Mouse (Mus musculus): ENCODE data around the gene Chst8. TPM values are rescaled to one million over a fixed set of nuclear protein-coding genes. Genes with fewer than 3 reads are reported as not detected.

The Chst8 gene
- total RNA-seq, 2 experiments from 2014 or later = 20.9 to 22.0 TPM

DNA sequence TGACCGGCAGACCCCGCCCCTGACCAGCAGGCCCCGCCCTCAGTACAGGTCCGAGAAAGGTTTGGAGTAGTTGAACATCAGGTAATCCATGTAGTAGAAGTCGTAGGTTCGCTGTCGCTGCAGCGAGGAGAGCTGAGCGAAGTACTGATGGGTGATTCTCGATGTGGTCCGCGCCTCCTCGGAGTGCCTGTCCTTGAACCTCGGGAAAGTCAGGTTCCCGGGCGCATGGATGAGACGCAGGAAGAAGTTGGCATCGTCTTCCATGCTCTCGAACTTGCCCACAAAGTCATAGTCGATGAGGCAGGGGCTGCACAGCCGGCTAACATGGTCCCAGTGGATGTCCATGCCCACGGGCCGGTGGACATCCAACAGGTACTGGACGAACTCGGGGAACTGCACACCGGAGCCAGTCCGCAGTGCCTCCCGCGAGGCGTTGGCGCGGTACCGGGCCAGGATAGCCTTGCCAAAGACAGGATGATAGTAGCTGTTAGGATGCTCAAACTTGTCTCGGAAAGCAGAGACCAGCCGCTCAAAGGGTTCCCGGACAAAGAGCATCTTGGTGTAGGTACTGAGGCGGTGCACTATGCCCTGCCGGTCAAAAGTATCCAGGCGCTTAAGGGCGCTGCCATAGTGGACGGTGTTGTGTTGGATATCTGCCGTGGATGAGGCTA, 137.3 kb downstream of the Chst8 start:
- Histone ChIP-seq H3K27ac (no peak overlapping the region), H3K4me3 (peak overlapping the region; percentile 44; the same call in 1 of the 2 replicates)
- DNase-seq (ENCODE audit: extremely low spot score in 1 of 2, low spot score in 2 of 2) = no peak
- TF ChIP-seq CTCF (IDR thresholded peaks at IDR 0.05) = no peak
- intact Hi-C loops (cut with DNase I) = loop anchor here (5.0 kb wide), 3 partner anchors 107 to 352 kb away; no protein-coding TSS in a partner anchor

DNA sequence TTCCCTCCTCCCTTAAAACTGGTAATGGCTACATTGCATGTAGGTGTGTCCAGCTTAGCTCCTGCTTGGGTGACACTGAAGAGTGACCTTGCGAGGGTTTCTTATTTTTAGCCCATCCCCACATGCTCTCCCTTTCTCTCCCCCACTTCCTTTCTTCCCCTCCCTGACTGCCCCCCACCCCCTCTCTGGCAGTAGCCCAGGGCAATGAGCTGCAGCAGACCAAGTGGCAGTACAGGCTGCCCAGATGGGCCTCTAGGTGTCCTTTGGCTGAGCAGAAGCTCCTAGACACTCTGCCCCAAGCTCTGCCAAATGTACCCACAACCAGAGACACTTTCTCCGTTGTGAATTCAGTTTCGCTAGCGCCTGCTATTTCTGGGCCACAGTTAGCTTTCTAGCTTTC, 139.6 kb downstream of the Chst8 start:
- H3K27ac ChIP-seq = no peak overlapping the region

DNA sequence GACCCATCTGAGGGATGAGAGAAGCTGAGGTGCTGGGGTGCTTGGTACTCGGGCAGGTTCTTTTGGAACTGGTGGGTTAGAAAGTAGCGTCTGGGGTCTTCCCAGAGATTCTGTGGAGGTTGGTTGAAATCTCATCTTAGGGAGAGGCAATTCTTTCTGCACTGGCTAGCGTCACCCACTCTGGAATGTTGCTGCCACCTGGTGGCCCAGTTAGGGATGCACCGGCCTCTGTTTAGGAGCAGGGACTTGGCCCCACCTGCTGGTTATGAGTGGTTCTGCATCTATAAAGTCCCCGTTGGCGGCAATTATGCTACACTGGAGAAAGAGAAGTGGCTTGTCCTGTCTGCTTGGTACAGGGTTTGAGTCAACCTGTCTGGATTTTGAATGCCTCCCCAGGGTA, 140.6 kb downstream of the Chst8 start:
- H3K27ac ChIP-seq = no peak overlapping the region
- DNase-seq (ENCODE audit: extremely low spot score in 1 of 2, low spot score in 2 of 2) = peak; percentile 86 to 92
- intact Hi-C loops (cut with DNase I) = loop anchor here (1.0 to 5.0 kb wide), 4 partner anchors 179 to 445 kb away; partner anchors contain the start of gene Cebpa
- H3K4me3 ChIP-seq = no peak overlapping the region
- TF ChIP-seq CTCF (IDR thresholded peaks at IDR 0.05) = no peak; the same call in none of the 2 replicates

More for the DNA sequence above, 139.6 kb downstream of the Chst8 start:
- H3K4me3 ChIP-seq = no peak overlapping the region
- intact Hi-C loops (cut with DNase I) = loop anchor here (1.0 to 5.0 kb wide), 4 partner anchors 180 to 444 kb away; partner anchors contain the start of gene Cebpa
- no peak for TF ChIP-seq CTCF (IDR thresholded peaks at IDR 0.05)
- DNase-seq (ENCODE audit: extremely low spot score in 1 of 2, low spot score in 2 of 2) = no peak

DNA sequence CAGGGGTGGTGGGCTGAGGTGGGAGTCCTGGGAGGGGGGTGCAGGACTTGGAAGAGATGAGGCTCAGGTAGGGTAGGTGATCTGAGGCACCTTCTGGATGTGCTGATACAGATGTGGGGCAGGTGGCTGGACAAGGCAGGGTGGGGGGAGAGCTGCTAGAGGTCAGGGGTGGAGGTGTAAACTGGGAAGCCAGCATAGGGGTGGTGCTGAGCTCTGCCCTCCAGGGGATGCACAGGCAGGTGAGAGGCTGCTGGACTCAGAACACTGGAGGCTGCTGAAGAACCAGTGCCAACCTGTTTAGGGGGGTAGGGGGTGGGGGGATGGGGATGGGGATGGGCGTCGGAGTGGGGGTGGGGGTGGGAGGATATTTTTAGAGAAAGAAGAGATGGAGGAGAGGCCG, 141.7 kb downstream of the Chst8 start:
- intact Hi-C loops (cut with DNase I) = loop anchor here (5.0 kb wide), 1 partner anchor 447 kb away; the partner anchor contains the start of gene Cebpa
- no peak overlapping the region for H3K27ac ChIP-seq
- no peak for TF ChIP-seq CTCF (IDR thresholded peaks at IDR 0.05)
- no peak for DNase-seq (ENCODE audit: extremely low spot score in 1 of 2, low spot score in 2 of 2)
- H3K4me3 ChIP-seq = no peak overlapping the region

DNA sequence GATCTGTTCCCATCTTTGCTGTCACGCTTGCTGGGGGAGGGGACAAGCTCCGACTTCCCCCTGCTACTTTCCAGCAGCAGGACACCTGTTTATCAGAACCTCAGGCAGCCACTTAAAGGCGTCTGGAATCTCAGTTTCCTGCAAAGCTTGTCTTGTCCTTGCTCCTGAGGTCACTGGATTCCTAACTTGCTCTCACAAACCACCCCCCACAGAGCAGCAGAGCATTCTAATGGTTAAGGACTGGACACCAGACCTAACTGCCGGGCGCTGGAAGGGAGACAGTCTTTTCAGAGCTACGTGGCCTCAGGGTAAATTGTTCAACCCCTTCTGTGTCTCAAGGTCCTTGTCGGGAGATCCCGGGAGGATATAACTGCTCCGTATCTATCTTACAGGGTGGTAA, 143.2 kb downstream of the Chst8 start:
- intact Hi-C loops (cut with DNase I) = no loop called here
- TF ChIP-seq CTCF (IDR thresholded peaks at IDR 0.05) = no peak
- no peak overlapping the region for H3K4me3 ChIP-seq
- no peak for DNase-seq (ENCODE audit: extremely low spot score in 1 of 2, low spot score in 2 of 2)
- no peak overlapping the region for H3K27ac ChIP-seq

DNA sequence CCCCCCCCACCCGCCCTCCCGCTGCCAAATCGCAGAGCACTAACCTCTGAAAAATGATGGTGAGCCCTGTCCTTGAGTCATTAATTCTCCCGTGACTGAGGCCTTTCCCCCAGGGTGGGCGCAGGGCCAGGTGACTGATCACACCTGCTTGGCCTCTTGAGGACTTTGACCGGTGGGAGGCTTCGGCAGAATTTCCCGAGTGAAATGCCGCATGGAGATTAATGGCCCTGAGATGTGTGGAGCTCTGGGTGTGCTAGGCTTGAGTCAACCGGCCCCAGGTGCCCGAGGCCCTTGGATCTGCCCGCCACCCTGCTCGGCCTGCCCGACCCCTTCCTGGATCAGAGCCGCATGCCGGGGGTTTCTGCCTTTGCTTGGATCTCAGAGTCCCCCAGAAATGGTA, 144.6 kb downstream of the Chst8 start:
- no peak for DNase-seq (ENCODE audit: extremely low spot score in 1 of 2, low spot score in 2 of 2)
- Histone ChIP-seq H3K4me3 (no peak overlapping the region), H3K27ac (no peak overlapping the region)
- intact Hi-C loops (cut with DNase I) = no loop called here
- TF ChIP-seq CTCF (IDR thresholded peaks at IDR 0.05) = no peak

DNA sequence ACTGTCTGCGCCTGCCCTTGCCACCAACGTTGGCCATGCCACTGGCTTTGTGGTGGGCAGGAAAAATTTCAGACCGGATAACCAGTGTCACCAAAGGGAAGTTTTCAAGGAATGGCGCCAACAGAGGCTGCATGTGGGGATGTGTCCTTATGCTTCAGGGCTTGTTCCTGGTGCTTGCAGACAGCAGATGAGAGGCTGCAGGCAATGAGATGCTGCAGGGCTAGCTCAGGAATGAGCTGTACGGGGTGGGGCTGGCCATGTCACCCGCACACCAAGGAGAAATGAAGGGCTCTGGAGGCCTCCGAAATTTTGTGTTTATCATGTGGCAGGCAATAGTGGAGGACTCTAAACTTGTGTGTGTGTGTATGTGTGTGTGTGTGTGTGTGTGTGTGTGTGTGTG, 149.4 kb downstream of the Chst8 start:
- TF ChIP-seq CTCF (IDR thresholded peaks at IDR 0.05) = no peak
- intact Hi-C loops (cut with DNase I) = no loop called here
- Histone ChIP-seq H3K4me3 (no peak overlapping the region), H3K27ac (no peak overlapping the region)
- DNase-seq (ENCODE audit: extremely low spot score in 1 of 2, low spot score in 2 of 2) = no peak

DNA sequence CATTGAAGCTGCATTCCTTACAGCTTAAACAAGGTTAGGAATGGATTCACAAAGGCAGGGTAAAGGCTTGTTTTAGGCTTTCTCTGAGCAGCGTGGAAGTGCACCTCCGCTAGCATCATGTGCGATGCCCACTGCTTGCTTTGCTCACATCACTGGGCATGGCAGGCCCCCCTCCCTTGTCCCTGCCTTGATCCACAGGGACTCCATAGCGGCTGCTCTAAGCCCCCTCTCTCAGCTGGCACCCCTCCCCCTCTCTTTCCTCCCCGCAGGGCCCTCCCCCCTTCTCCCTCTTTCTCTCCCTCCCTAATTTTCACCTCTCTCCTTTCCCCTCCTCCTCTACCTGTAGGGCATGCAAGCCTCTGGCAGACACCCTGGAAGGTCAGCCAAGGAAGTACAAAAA, 150.3 kb downstream of the Chst8 start:
- TF ChIP-seq CTCF (IDR thresholded peaks at IDR 0.05) = no peak
- no peak for DNase-seq (ENCODE audit: extremely low spot score in 1 of 2, low spot score in 2 of 2)
- intact Hi-C loops (cut with DNase I) = no loop called here
- no peak overlapping the region for H3K27ac ChIP-seq
- no peak overlapping the region for H3K4me3 ChIP-seq

DNA sequence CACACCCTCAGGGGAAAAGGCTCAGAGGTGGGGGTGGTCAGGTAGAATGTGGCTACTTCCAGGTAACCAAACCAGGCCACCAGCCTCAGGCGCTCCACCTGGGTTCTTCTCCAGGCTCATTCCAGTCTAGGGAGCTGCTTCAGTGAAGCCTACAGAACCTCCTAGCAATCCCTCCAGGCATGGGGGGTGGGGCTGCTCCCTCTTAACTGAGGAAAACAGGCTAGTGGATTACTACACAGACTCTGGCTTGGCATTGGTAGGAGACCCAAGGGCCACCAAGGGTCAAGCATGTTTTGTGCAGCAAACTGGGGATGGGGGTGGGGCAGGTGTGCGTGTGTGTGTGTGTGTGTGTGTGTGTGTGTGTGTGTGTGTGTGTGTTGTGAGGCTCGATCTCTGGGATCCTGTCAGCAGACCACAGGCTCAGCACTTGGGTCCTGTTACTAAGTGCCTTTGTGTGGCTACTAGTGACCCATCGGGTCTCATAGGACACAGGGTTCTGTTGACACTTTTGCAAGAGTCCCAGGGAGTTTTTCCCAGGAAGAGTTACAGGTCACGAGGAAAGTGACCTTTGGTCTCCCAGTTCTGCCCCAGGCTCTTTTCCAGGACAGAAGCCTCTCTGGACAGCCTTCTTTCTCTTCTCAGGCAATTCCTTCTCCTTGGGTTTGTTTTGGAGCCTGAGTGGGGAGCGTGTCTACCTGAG, 153.0 kb downstream of the Chst8 start:
- DNase-seq (ENCODE audit: extremely low spot score in 1 of 2, low spot score in 2 of 2) = no peak
- Histone ChIP-seq H3K4me3 (no peak overlapping the region), H3K27ac (no peak overlapping the region)
- TF ChIP-seq CTCF (IDR thresholded peaks at IDR 0.05) = no peak
- intact Hi-C loops (cut with DNase I) = loop anchor here (5.0 kb wide), 2 partner anchors 167 to 407 kb away; partner anchors contain the start of gene Gm6096

DNA sequence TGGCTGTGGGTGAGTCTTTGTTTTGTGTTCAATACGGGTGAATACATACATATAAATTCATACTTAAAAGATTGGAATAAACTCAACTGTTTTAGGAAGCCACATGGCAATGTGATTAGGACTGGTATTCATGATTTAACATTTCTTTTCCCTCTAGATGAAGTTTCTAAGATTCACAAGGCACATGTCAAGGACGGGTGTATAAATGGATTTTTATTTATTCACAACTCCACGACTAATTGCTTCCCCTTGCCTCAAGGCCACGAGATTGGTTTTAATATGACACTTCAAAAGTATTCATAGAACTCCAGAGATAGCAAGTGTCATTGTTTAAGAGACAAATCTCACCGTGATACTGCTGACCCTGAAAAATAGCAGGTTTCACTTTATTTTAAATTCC, 155.9 kb downstream of the Chst8 start, which contains the start of gene Kctd15:
Gene Kctd15 (minus strand): TSS at position 101 of the 400 bp plus-strand sequence.
- H3K4me3 ChIP-seq = peak within 1 kb of the TSS; percentile 80
- TF ChIP-seq CTCF (IDR thresholded peaks at IDR 0.05) = no peak
- no peak for DNase-seq (ENCODE audit: extremely low spot score in 1 of 2, low spot score in 2 of 2)
- intact Hi-C loops (cut with DNase I) = loop anchor here (5.0 kb wide), 2 partner anchors 164 to 404 kb away; partner anchors contain the start of gene Gm6096
- H3K27ac ChIP-seq = peak within 1 kb of the TSS; percentile 88

DNA sequence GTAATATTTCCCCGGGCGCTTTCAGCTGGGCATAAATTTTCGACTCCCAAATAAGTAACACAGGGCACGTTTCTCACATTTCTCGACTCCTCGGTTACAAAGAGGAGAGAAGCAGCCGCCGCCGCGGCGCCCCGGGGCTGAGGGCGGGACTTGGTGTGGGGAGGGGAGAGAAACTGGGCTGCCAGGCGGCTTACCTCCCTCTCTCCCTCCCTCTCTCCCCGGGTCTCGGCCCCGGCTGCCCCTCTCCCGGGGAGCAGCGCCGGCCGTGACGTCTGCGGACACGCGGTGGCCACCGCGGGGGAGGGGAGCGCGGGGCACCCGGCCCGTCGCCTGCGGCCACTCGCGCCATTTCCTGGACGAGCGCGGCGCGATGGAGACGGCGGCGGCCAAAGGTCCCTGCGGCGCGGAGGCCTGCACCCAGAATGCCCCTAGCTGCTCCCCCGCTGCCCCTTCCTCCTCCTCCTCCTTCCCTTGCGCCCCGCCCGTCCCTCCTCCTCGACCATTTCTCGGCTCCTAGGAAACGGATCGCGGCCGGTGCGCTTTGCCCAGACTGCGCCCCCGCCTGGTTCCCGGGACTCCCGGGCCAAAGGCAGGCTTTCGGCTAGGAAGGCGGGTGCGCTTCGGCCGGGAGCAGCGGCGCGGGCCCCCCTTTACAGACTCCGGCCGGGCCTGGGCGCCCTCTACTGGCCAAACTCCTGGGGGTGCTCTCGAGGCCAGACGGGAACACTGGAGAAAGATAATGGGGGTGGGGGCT, 157.2 kb downstream of the Chst8 start:
- intact Hi-C loops (cut with DNase I) = loop anchor here (5.0 kb wide), 2 partner anchors 163 to 403 kb away; partner anchors contain the start of gene Gm6096
- DNase-seq (ENCODE audit: extremely low spot score in 1 of 2, low spot score in 2 of 2) = peak; percentile 85 to 90
- peak overlapping the region; percentile 80 for H3K4me3 ChIP-seq
- peak; percentile 83 for TF ChIP-seq CTCF (IDR thresholded peaks at IDR 0.05)
- H3K27ac ChIP-seq = peak overlapping the region; percentile 88
